ENCODE assay signal across 8 mouse cellular contexts in genomic region chr2:23039082-23040000, GRCm38 (mm10). TPM values are rescaled to one million over a fixed set of nuclear protein-coding genes. Genes with fewer than 3 reads are reported as not detected.
DNase-seq lines count a peak whose midpoint lies in the region; ATAC-seq and TF ChIP-seq lines count a peak whose summit lies in the region.

No protein-coding gene starts in this region.

- H3K4me3 ChIP-seq in cortical plate, adult 2 months (ENCODE audit: insufficient read depth, low read length), result peak overlapping the region; percentile 90
- H3K4me3 ChIP-seq in intestine, embryonic 16.5 days (ENCODE audit: low read length), result peak overlapping the region; percentile 100

- H3K27me3 ChIP-seq in intestine, embryonic 16.5 days (replicated peaks; ENCODE audit: control insufficient read depth, insufficient read depth, low read length), result no peaks in the 10 kb centered on the region

- H3K4me1 ChIP-seq in cortical plate, adult 2 months (ENCODE audit: control insufficient read depth, insufficient read depth, low read length), result peaks cover 2% of the 10 kb centered on the region; the same call in 1 of the 2 replicates
- H3K4me1 ChIP-seq in intestine, embryonic 16.5 days (ENCODE audit: control insufficient read depth, insufficient read depth, low read length), result peaks cover 8% of the 10 kb centered on the region

- ATAC-seq in CD4-positive, CD25-positive, alpha-beta regulatory T cell, adult 4 months, result peak; percentile 53
- ATAC-seq in intestine, embryonic 16.5 days, result peak; percentile 84

- TF ChIP-seq POLR2A in cortical plate, adult 2 months (IDR thresholded peaks at IDR 0.05; ENCODE audit: extremely low read depth, insufficient read depth, low read length), result no peak; the same call in 1 of the 2 replicates

- under 1% methylated on average over 58 of the region's 59 CpGs for WGBS in intestine, embryonic 16.5 days

- no peaks in the 10 kb centered on the region for H3K9me3 ChIP-seq in intestine, embryonic 16.5 days (ENCODE audit: control insufficient read depth, low read length)

- peak overlapping the region; percentile 68 for H3K4me2 ChIP-seq in intestine, embryonic 16.5 days (ENCODE audit: low read depth, low read length)

- TF ChIP-seq CTCF in cortical plate, adult 2 months (IDR thresholded peaks at IDR 0.05; ENCODE audit: extremely low read depth, insufficient read depth, low read length), result no peak

- peak; percentile 54 for DNase-seq in adrenal gland, adult 8-10 months
- DNase-seq in adrenal gland, adult 2 months, result no peak
- peak; percentile 97 for DNase-seq in heart, adult 11 months
- DNase-seq in lung, postnatal 36 days, result peak; percentile 63
- peak; percentile 37 for DNase-seq in skeletal muscle tissue, adult 2 months (ENCODE audit: low read depth, low spot score)

- peak overlapping the region; percentile 95 for H3K27ac ChIP-seq in cortical plate, adult 2 months (ENCODE audit: insufficient read depth, low read length)
- peak overlapping the region; percentile 98 for H3K27ac ChIP-seq in intestine, embryonic 16.5 days (ENCODE audit: low read length)

- H3K9ac ChIP-seq in intestine, embryonic 16.5 days (ENCODE audit: low read depth, low read length), result peak overlapping the region; percentile 97

- H3K36me3 ChIP-seq in intestine, embryonic 16.5 days (ENCODE audit: control insufficient read depth, insufficient read depth, low read length), result no peaks in the 10 kb centered on the region

RNA-seq across cellular contexts. Expression of gene Abi1, which starts 0.7 kb away (rescaled TPM):
- 10 to 100 TPM; 59.0 to 81.6 (median 75.0) TPM for total RNA-seq in adrenal gland, adult 8-10 months (2022)
- total RNA-seq in adrenal gland, adult 2 months (2021), result 10 to 100 TPM; 64.9 to 91.1 TPM
- 71.4 and 90.6 TPM in 2 replicates for polyA plus RNA-seq in adrenal gland, adult 2 months (2012; rRNA removed)
- 100 to 1,000 TPM; 208 to 259 TPM for polyA plus RNA-seq in CD4-positive, CD25-positive, alpha-beta regulatory T cell, adult 4 months (2017; shearing (Covaris generic))
- 130 and 136 TPM in 2 replicates for polyA plus RNA-seq in cortical plate, adult 2 months (2012; rRNA removed)
- 52.1 and 54.0 TPM in 2 replicates for polyA plus RNA-seq in intestine, embryonic 16.5 days (2015; fragmentation: Nextera tagmentation; extraction: Ambion mirVana)

RNA-seq across cellular contexts. Expression of gene Acbd5, which starts 28.6 kb away (rescaled TPM):
- 100 to 1,000 TPM in 2 of 4 experiments, 10 to 100 TPM in 2; 75.9 to 121 (median 96.1) TPM for total RNA-seq in adrenal gland, adult 8-10 months (2022)
- 10 to 100 TPM; 79.4 to 82.5 TPM for total RNA-seq in adrenal gland, adult 2 months (2021)
- polyA plus RNA-seq in adrenal gland, adult 2 months (2012; rRNA removed), result 9.4 and 12.1 TPM in 2 replicates
- 10 to 100 TPM; 61.5 to 85.5 TPM for polyA plus RNA-seq in CD4-positive, CD25-positive, alpha-beta regulatory T cell, adult 4 months (2017; shearing (Covaris generic))
- polyA plus RNA-seq in cortical plate, adult 2 months (2012; rRNA removed), result 44.0 and 46.4 TPM in 2 replicates
- 28.9 and 32.5 TPM in 2 replicates for polyA plus RNA-seq in intestine, embryonic 16.5 days (2015; fragmentation: Nextera tagmentation; extraction: Ambion mirVana)
